Mouse (Mus musculus) heart, adult 2 months (tissue): ENCODE data around the gene Triap1. TPM values are rescaled to one million over a fixed set of nuclear protein-coding genes. Genes with fewer than 3 reads are reported as not detected.
A peak's percentile ranks its signal among the peaks of the same experiment; 100 is the strongest.

ENCODE experiments used
- DNase-seq, 2 experiments: peaks; one replicate each; pipeline ENCODE4 v3.0.0; 2021
- H3K27ac ChIP-seq: fragments of 200-600 bp; 2 replicates; pipeline ENCODE4 v1.8.1; 2022
- H3K27me3 ChIP-seq: fragments of 200-500 bp; 2 replicates; pipeline ENCODE4 v1.6.1; 2012; ENCODE audit warnings: mild to moderate bottlenecking, low read length, inconsistent platforms, mixed read lengths; ENCODE audit not compliant: control insufficient read depth, insufficient read depth
- H3K36me3 ChIP-seq: fragments of 200-500 bp; 2 replicates; pipeline ENCODE4 v1.6.1; 2012; ENCODE audit warnings: low read length, inconsistent platforms; ENCODE audit not compliant: control insufficient read depth, insufficient read depth
- H3K4me1 ChIP-seq: fragments of 200-500 bp; 2 replicates; pipeline ENCODE4 v1.6.1; 2011; ENCODE audit warnings: low read length; ENCODE audit not compliant: control insufficient read depth, insufficient read depth
- H3K4me3 ChIP-seq: fragments of 200-600 bp; 2 replicates; pipeline ENCODE4 v1.8.1; 2022
- H3K79me2 ChIP-seq: fragments of 200-500 bp; replicated peaks from 2 replicates; pipeline ENCODE4 v1.6.1; 2012; ENCODE audit warnings: mild to moderate bottlenecking, inconsistent platforms, low read length, moderate library complexity, mixed read lengths; ENCODE audit not compliant: control insufficient read depth, insufficient read depth
- H3K9ac ChIP-seq: fragments of 200-500 bp; 2 replicates; pipeline ENCODE4 v1.6.1; 2012; ENCODE audit warnings: low read depth, mild to moderate bottlenecking, control low read depth, inconsistent platforms, low read length, mixed read lengths
- CTCF ChIP-seq: fragments of 200-600 bp; IDR thresholded peaks from 2 replicates; pipeline ENCODE4 v1.8.1; 2022; ENCODE audit warnings: antibody characterized with exemption, mild to moderate bottlenecking, moderate library complexity
- EP300 ChIP-seq: fragments of 200-500 bp; IDR thresholded peaks from 2 replicates; pipeline ENCODE4 v1.6.1; 2011; ENCODE audit warnings: low read depth, low read length, control low read depth; ENCODE audit not compliant: insufficient read depth
- POLR2A ChIP-seq: fragments of 200-500 bp; IDR thresholded peaks from 2 replicates; pipeline ENCODE4 v1.6.1; 2011; ENCODE audit warnings: mild to moderate bottlenecking, low read depth, low read length, control low read depth; ENCODE audit not compliant: insufficient read depth
- WGBS: fragments of 180-500 bp; shearing (Covaris S2); methylation state at CpG from one replicate; pipeline ENCODE4 v1.1.7; 2018; 5-methylcytosine and 5-hydroxymethylcytosine counted together
- intact Hi-C: fragments of 180-260 bp; cut with DNase I; formaldehyde crosslinking; loops from one replicate; pipeline ENCODE4 v1.15.1; 2025
- long read RNA-seq: library from polyadenylated mRNA; stranded (forward); transcript quantifications from one replicate; pipeline ENCODE4 v2.0.0, GENCODE M21; 2021
- polyA plus RNA-seq: library from polyadenylated mRNA; depleted of rRNA; stranded (reverse); fragments of >200 nt; gene quantifications from 2 replicates; pipeline ENCODE4 v1.2.3, GENCODE M21; 2012; rRNA removed
- total RNA-seq, 2 experiments: library from RNA; stranded (reverse); gene quantifications; 2 replicates each; pipeline ENCODE4 v1.2.3; 2021

Gene Triap1
- 10 to 100 TPM; 21.8 to 24.3 TPM for total RNA-seq
- polyA plus RNA-seq, result 13.9 and 20.0 TPM in 2 replicates
- long read RNA-seq, transcript Triap1-201 (2 exons, 1,088 nt), result major isoform, 15 of 18 reads
- long read RNA-seq, partial matches to known transcripts, result 3 of 18 reads
- long read RNA-seq, other reads (novel, unspliced or antisense), result 0 of 18 reads

- WGBS, result under 1% methylated on average over 62 of the region's 62 CpGs
- Histone ChIP-seq H3K79me2 (no peaks in the 10 kb centered on the region), H3K27ac (peak within 1 kb of the TSS; percentile 89), H3K9ac (peak within 1 kb of the TSS; percentile 91), H3K4me1 (peaks cover 3% of the 10 kb centered on the region), H3K36me3 (0 out of 2 replicates have a peak, but pooled peaks cover 4% of the 10 kb centered on the region), H3K27me3 (no peaks in the 10 kb centered on the region), H3K4me3 (peak within 1 kb of the TSS; percentile 72)
- peak; percentile 91 to 93 for DNase-seq
- intact Hi-C loops, result loop anchor here (1.0 to 10.0 kb wide), 4 partner anchors 13 to 216 kb away; partner anchors contain the start of genes Rplp0 and Srsf9
- TF ChIP-seq CTCF (no peak), POLR2A (peak; percentile 84)
Observed at GRCm38 (mm10) chr5:115340577-115341313, at the start of gene Triap1, which contains the start of gene Gatc. Gene Triap1, plus strand, starts transcription at chr5:115341225. Gene Gatc, minus strand, starts transcription at chr5:115341178.

DNA sequence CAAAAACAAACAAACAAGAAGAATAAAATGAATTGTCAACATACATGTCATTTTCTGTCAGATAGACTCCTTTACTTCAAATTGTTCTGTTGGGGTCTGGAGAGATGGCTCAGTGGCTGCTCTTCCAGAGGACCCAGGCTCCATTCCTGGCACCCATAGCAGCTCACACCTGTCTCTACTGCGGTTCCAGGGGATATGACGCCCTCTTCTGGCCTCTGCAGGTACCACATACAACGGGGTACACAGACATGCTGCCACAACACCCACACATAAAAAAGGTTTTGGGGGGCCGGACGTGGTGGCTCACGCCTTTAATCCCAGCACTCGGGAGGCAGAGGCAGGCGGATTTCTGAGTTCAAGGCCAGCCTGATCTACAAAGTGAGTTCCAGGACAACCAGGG, 46.9 kb upstream of the Triap1 start:
- DNase-seq, result no peak
- WGBS, result 93% methylated on average over 8 of the region's 8 CpGs
- TF ChIP-seq POLR2A (no peak), CTCF (peak; percentile 40)
- peaks cover 2% of the 10 kb centered on the region; the same call in 1 of the 2 replicates for H3K4me1 ChIP-seq
- no peak overlapping the region for H3K4me3 ChIP-seq
- no peak overlapping the region for H3K27ac ChIP-seq
- no peaks in the 10 kb centered on the region for H3K27me3 ChIP-seq
- no peak overlapping the region for H3K9ac ChIP-seq
- peaks cover 9% of the 10 kb centered on the region for H3K36me3 ChIP-seq
- intact Hi-C loops, result loop anchor here (5.0 to 10.0 kb wide), 2 partner anchors 47 to 151 kb away; no protein-coding TSS in a partner anchor
- H3K79me2 ChIP-seq, result no peaks in the 10 kb centered on the region

DNA sequence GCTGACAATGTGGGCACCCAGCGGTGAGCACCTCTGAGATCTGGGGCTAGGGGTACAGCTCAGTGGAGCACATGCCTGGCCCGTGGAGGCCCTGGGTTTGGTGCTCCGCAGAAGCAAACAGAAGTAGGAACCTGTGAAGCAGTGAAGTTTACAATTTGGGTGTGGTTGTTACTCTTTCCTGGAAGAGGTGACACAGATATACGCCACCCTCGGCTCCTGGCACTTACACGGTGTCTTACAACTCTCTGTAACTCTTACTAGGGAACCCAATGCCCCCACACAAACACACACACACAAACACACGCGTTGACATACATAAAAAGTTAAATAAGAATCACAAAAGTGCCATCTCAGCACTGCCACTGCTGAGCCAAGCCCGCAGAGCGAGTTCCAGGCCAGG, 44.7 kb upstream of the Triap1 start:
- Histone ChIP-seq H3K4me1 (peaks cover 2% of the 10 kb centered on the region; the same call in 1 of the 2 replicates), H3K27me3 (no peaks in the 10 kb centered on the region), H3K36me3 (peaks cover 12% of the 10 kb centered on the region), H3K27ac (no peak overlapping the region), H3K79me2 (no peaks in the 10 kb centered on the region), H3K9ac (no peak overlapping the region), H3K4me3 (no peak overlapping the region)
- intact Hi-C loops, result loop anchor here (10.0 kb wide), 1 partner anchor 148 kb away; no protein-coding TSS in a partner anchor
- no peak for DNase-seq
- TF ChIP-seq CTCF (no peak), POLR2A (no peak), EP300 (no peak)
- WGBS, result 79% methylated on average over 10 of the region's 10 CpGs

DNA sequence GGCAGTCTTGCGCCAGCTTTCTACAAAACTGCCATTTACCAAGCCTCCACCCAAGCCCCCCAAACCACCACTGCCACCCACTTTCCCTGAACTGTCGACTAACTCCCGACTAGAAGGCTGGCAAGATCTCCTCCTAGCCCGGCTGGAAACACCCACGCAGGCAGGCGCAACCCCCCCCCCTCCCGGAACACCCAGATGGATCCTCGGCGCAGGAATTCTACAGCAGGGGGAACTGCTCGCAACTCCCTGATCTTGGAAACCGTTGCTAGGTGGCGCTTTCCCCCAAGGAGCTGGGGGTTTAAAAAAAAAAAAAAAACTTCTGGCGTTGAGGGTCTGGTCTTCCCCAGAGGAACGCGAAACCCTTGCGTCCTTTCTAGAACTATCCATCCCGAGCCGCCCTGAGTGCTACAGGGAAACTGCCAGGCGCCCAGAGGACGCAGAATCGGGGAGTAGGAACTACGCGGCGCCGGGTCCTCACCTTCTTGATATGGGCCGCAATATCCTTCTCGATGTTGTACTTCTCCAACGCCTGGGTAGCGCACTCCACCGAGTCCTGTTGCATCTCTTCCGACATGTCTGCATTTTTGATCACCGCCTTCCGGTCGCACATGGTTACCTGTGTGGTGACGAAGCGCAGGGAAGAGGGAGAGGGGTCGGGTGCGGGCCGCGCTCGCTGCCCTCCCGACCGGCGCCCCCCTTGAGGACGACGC, 40.8 kb upstream of the Triap1 start:
- intact Hi-C loops, result loop anchor here (2.0 kb wide), 5 partner anchors 19 to 49 kb away; partner anchors contain the start of genes Cox6a1, Rnf10 and Srsf9
- WGBS, result 1% methylated on average over 46 of the region's 46 CpGs
- Histone ChIP-seq H3K27ac (peak overlapping the region; percentile 89), H3K79me2 (no peaks in the 10 kb centered on the region), H3K27me3 (no peaks in the 10 kb centered on the region), H3K4me3 (peak overlapping the region; percentile 96), H3K4me1 (peaks cover 2% of the 10 kb centered on the region; the same call in 1 of the 2 replicates), H3K36me3 (peaks cover 12% of the 10 kb centered on the region), H3K9ac (peak overlapping the region; percentile 94)
- TF ChIP-seq CTCF (peak; percentile 45), POLR2A (no peak)
- DNase-seq, result peak in 1 of 2 experiments; percentile 72

DNA sequence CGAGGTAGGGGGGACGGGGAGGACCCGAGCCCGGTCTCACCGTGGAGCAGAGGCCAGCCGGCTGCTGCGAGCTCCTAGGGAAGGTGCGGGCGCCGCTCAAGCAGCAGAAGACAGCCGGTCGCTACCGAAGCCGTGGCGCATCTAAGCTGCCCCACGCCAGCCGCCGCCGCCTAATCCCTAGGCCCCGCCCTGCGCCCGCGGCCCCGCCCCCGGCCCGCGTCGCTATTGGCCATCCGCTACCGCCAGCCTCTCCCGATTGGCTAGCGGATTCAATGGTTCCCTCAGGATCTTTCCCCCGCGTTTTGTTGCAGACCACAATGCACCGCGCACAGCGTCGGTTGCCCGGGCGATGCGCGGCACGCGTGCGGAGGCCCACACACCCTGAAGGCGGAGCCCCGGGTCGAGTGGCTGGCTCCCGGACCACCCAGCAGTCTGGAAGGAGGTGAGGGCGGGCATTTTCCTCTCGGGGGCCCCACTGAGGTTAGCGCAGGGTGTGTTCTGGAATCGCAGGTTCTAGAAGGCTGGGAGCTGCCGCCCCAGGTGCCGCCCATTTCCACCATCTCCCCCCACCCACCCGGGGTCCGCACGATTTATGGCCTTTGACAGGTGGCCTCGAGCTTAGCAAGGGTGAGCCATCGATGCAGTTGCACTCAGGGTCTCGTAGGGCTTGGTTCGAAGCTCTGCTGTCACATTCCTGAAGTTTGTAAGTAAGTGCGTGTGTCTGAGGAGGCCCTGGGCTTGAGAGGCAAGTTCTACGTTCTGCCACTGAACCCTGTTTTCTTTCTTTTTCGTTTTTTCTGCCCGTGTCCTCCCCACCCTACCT, 40.0 kb upstream of the Triap1 start, which contains the start of gene Dynll1:
Gene Dynll1 (minus strand): TSS at position 208 of the 823 bp plus-strand sequence.
- Histone ChIP-seq H3K79me2 (no peaks in the 10 kb centered on the region), H3K9ac (peak within 1 kb of the TSS; percentile 94), H3K36me3 (peaks cover 12% of the 10 kb centered on the region), H3K4me3 (peak within 1 kb of the TSS; percentile 96), H3K27ac (peak within 1 kb of the TSS; percentile 89), H3K4me1 (peaks cover 2% of the 10 kb centered on the region; the same call in 1 of the 2 replicates), H3K27me3 (no peaks in the 10 kb centered on the region)
- TF ChIP-seq CTCF (no peak), EP300 (peak; percentile 87; the same call in 1 of the 2 replicates), POLR2A (peak; percentile 89)
- WGBS, result 1% methylated on average over 64 of the region's 66 CpGs
- DNase-seq, result peak; percentile 99 to 100
- intact Hi-C loops, result loop anchor here (2.0 kb wide), 5 partner anchors 18 to 48 kb away; partner anchors contain the start of genes Cox6a1, Rnf10 and Srsf9
